Mouse (Mus musculus): Measurements from ENCODE around the gene Sec23a. TPM values are rescaled to one million over a fixed set of nuclear protein-coding genes. Genes with fewer than 3 reads are reported as not detected.
"Not testable (repeated sequence)": the region's sequence is repeated elsewhere in the genome, so short reads cannot be mapped to it uniquely, and the experiment has no call there.

Sec23a gene
- polyA plus RNA-seq, 1 experiment from 2014 or later: 108 TPM

DNA sequence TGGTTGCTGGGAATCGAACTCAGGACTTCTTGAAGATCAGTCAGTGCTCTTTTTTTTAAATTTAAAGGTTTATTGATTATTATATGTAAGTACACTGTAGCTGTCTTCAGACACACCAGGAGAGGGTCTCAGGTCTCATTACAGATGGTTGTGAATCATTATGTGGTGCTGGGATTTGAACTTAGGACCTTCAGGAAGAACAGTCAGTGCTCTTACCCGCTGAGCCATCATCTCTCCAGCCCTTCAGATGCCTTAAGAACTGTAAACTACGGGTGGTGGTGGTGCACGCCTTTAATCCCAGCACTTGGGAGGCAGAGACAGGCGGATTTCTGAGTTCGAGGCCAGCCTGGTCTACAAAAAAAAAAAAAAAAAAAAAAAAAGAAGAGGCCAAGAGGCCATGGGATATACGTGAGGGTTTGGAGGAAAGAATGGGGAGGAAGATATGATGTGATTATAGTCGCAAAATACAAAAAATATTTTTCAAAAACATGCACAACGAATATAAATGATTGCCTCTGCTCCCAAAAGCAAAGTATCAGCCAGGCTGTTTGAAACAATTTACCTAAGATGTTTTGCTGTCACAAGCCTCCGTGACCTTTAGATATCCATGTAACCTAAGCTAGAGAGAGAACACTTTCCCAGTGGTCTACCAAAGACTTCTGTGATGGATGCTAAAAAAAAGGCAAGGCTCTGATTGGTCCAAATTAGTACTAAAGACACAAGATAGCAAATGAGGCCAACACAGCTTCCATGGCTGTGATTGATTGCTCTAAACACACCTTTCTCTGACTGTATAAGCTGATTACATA lies 27.5 kb upstream of the Sec23a start:
- no peak overlapping the region for H3K4me3 ChIP-seq
- no peaks in the 10 kb centered on the region for H3K4me1 ChIP-seq
- WGBS: 68% methylated on average over 10 of the region's 10 CpGs
- H3K36me3 ChIP-seq: peaks cover 22% of the 10 kb centered on the region
- H3K9ac ChIP-seq: no peak overlapping the region
- peak overlapping the region; percentile 37 for H3K27ac ChIP-seq
- no peaks in the 10 kb centered on the region for H3K27me3 ChIP-seq
- no peak; the same call in 1 of the 2 replicates for ATAC-seq (ENCODE audit: low FRiP score)
- H3K4me2 ChIP-seq (replicated peaks): peak overlapping the region; percentile 17
- no peaks in the 10 kb centered on the region for H3K9me3 ChIP-seq (replicated peaks)

DNA sequence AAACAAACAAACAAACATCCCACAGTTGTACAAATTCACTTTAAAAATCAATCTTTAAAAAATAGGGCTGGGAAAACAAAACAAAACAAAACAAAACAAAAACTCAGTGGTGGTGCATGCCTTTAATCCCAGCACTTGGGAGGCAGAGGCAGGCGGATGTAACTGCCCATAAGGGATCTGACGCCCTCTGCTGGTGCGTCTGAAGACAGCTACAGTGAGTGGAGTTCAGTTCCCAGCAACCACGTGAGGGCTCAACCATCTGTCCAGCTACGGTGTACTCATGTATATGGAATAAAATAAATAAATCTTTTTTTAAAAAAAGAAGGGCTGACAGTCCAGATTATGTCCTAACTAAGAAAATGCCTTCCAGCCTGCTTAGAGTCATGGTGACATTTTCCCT lies 20.3 kb upstream of the Sec23a start:
- Histone ChIP-seq H3K36me3 (peaks cover 8% of the 10 kb centered on the region), H3K27ac (no peak overlapping the region), H3K9me3 (replicated peaks) (no peaks in the 10 kb centered on the region), H3K4me1 (no peaks in the 10 kb centered on the region), H3K27me3 (no peaks in the 10 kb centered on the region), H3K9ac (no peak overlapping the region), H3K4me2 (replicated peaks) (no peak overlapping the region), H3K4me3 (no peak overlapping the region)
- 76% methylated on average over 5 of the region's 5 CpGs for WGBS
- no peak for ATAC-seq (ENCODE audit: low FRiP score)

GRCm38 (mm10) chr12:59021306-59021705 lies 9.5 kb upstream of the Sec23a start:
- H3K4me2 ChIP-seq (replicated peaks): no peak overlapping the region
- WGBS: 90% methylated on average over 4 of the region's 4 CpGs

DNA sequence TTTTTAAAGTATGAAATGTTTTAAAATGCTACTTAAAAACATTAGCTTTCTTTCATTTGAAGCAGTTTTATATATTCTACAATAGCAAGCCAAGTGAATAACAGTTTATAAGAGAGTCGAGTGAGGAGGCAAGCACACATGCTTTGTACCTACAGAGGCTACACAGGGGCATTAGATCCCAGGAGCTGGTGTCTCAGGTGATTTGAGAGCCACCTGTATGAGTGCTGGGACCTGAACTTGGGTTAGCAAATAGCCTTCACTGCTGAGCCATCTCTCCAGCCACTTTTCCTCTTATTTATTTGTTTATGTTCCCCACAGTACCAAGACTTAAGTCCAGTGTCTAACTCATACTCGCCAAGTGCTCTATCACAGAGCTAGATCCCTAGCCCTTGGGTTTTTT lies 8.1 kb upstream of the Sec23a start:
- 85% methylated on average over 2 of the region's 2 CpGs for WGBS
- H3K4me3 ChIP-seq: no peak overlapping the region
- no peak for ATAC-seq (ENCODE audit: low FRiP score)
- H3K4me2 ChIP-seq (replicated peaks): no peak overlapping the region
- no peaks in the 10 kb centered on the region for H3K27me3 ChIP-seq
- H3K9me3 ChIP-seq (replicated peaks): no peaks in the 10 kb centered on the region
- peaks cover 40% of the 10 kb centered on the region for H3K36me3 ChIP-seq
- H3K9ac ChIP-seq: no peak overlapping the region
- no peak overlapping the region for H3K27ac ChIP-seq
- no peaks in the 10 kb centered on the region for H3K4me1 ChIP-seq

More at GRCm38 (mm10) chr12:59021306-59021705, 9.5 kb upstream of the Sec23a start:
- ATAC-seq (ENCODE audit: low FRiP score): no peak
- no peaks in the 10 kb centered on the region for H3K9me3 ChIP-seq (replicated peaks)
- H3K9ac ChIP-seq: no peak overlapping the region
- no peaks in the 10 kb centered on the region for H3K4me1 ChIP-seq
- no peaks in the 10 kb centered on the region for H3K27me3 ChIP-seq
- H3K27ac ChIP-seq: no peak overlapping the region
- peaks cover 49% of the 10 kb centered on the region for H3K36me3 ChIP-seq
- H3K4me3 ChIP-seq: no peak overlapping the region

GRCm38 (mm10) chr12:59017970-59018369 lies 6.2 kb upstream of the Sec23a start:
- WGBS: 89% methylated on average over 8 of the region's 8 CpGs
- H3K27ac ChIP-seq: no peak overlapping the region
- no peaks in the 10 kb centered on the region for H3K27me3 ChIP-seq
- no peak overlapping the region for H3K4me2 ChIP-seq (replicated peaks)
- peaks cover 33% of the 10 kb centered on the region for H3K36me3 ChIP-seq
- no peak for ATAC-seq (ENCODE audit: low FRiP score)
- no peak overlapping the region for H3K9ac ChIP-seq
- H3K9me3 ChIP-seq (replicated peaks): no peaks in the 10 kb centered on the region
- no peak overlapping the region for H3K4me3 ChIP-seq
- H3K4me1 ChIP-seq: no peaks in the 10 kb centered on the region

DNA sequence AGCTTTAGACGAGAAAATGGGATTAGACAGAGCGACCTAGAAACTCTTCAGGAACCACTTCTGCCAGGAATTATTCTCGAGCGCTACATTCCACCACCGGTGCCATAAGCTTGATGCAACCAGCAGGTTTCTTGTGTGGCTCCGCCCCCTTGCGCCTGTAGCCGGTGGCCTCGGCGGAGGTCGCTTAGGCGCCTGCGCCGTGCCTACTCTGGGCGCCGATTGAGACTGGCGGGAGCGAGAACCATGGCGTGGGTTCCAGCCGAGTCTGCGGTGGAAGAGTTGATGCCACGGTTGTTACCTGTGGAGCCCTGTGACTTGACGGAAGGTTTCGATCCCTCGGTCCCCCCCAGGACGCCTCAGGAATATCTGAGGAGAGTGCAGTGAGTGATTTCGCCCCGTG lies 1.4 kb upstream of the Sec23a start, which contains the start of gene Gemin2:
Gemin2 (plus strand) TSS at position 160 of the 400 bp plus-strand sequence.
- H3K27ac ChIP-seq: peak within 1 kb of the TSS; percentile 76
- no peaks in the 10 kb centered on the region for H3K27me3 ChIP-seq
- H3K4me1 ChIP-seq: peaks cover 13% of the 10 kb centered on the region
- peak within 1 kb of the TSS; percentile 66 for H3K4me2 ChIP-seq (replicated peaks)
- H3K9ac ChIP-seq: peak within 1 kb of the TSS; percentile 64
- peaks cover 3% of the 10 kb centered on the region; the same call in 1 of the 2 replicates for H3K36me3 ChIP-seq
- no peaks in the 10 kb centered on the region for H3K9me3 ChIP-seq (replicated peaks)
- WGBS: under 1% methylated on average over 28 of the region's 28 CpGs
- H3K4me3 ChIP-seq: peak within 1 kb of the TSS; percentile 85
- peak; percentile 61 for ATAC-seq (ENCODE audit: low FRiP score)

DNA sequence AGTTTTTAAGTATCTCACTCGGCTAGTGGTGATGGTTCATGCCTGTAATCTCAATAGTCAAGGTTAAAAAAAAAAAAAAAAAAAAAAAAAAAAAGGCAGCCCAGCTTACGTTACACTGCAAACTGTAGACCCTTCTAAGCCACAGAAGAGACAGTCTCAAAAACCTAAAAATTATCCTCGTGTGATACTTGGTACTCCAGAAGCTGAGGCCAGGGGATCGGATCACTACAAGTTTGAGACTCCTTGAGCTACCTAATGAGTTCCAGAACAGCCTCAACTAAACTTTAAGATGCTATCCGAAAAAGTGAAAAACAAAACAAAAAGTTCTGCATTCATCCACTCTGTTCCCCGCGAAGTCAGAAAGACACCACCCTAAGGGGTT lies 884 bp upstream of the Sec23a start:
- peak overlapping the region; percentile 66 for H3K4me2 ChIP-seq (replicated peaks)
- H3K9me3 ChIP-seq (replicated peaks): no peaks in the 10 kb centered on the region
- H3K4me3 ChIP-seq: peak overlapping the region; percentile 85
- no peaks in the 10 kb centered on the region; the same call in 1 of the 2 replicates for H3K36me3 ChIP-seq
- H3K9ac ChIP-seq: peak overlapping the region; percentile 64
- H3K27me3 ChIP-seq: no peaks in the 10 kb centered on the region
- 4% methylated on average over 7 of the region's 7 CpGs for WGBS
- H3K27ac ChIP-seq: peak overlapping the region; percentile 74
- no peak for ATAC-seq (ENCODE audit: low FRiP score)
- peaks cover 13% of the 10 kb centered on the region for H3K4me1 ChIP-seq

DNA sequence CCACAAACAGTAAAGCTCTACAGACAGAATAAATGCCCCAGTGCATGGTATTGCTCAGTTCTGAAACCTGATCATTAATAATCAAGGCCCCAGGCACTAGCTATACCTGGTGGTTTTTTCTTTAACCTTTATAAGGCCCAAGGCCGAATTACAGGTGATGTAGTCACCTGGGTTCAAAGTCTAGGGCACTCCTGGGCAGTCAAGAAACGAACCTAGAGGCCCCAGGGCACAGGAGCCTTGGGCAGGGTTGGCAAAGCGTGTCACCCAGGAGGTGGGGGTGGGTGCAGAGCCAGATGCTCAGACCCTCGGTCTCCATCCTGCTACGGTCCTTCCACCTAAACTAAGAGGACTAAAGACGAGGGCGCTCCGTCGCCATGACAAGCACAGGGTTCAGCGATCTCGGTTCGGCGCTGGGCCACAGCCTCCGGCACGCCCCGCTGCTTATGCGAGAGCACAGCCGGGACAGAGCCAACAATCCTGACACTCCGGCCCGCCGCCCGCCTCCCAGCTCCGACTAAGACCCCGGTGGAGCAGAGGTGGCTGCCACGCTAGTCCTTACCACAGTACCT lies 458 bp downstream of the Sec23a start:
- H3K4me2 ChIP-seq (replicated peaks): peak overlapping the region; percentile 79
- H3K36me3 ChIP-seq: peaks cover 6% of the 10 kb centered on the region
- H3K27ac ChIP-seq: peak overlapping the region; percentile 90
- H3K4me1 ChIP-seq: peaks cover 13% of the 10 kb centered on the region
- H3K9ac ChIP-seq: peak overlapping the region; percentile 88
- no peaks in the 10 kb centered on the region for H3K27me3 ChIP-seq
- no peak for ATAC-seq (ENCODE audit: low FRiP score)
- no peaks in the 10 kb centered on the region for H3K9me3 ChIP-seq (replicated peaks)
- under 1% methylated on average over 23 of the region's 25 CpGs for WGBS
- H3K4me3 ChIP-seq: peak overlapping the region; percentile 85

DNA sequence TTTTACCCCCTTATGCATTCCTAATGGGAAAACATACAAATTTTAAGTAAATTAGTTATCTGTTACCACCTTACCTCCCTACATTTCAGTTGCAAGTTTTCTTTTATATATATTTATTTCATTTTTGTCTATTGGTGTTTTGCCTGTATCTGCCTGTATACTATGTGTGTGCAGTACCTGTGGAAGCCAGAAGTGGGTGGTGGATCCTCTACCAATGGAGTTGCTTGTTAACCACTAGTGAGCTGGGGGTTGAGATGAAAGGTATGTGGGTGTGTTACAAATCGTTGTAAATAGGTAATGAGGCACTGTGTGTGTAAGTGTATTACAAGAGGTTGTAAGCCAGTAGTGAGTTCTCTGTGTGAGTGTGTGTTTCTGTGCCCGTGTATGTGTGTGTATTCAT lies 1.3 kb downstream of the Sec23a start:
- H3K4me1 ChIP-seq: peaks cover 13% of the 10 kb centered on the region
- H3K4me2 ChIP-seq (replicated peaks): peak overlapping the region; percentile 79
- 77% methylated on average over 2 of the region's 2 CpGs for WGBS
- no peaks in the 10 kb centered on the region for H3K9me3 ChIP-seq (replicated peaks)
- H3K36me3 ChIP-seq: peaks cover 15% of the 10 kb centered on the region
- no peak overlapping the region for H3K9ac ChIP-seq
- H3K27me3 ChIP-seq: no peaks in the 10 kb centered on the region
- ATAC-seq (ENCODE audit: low FRiP score): no peak
- H3K4me3 ChIP-seq: no peak overlapping the region; the same call in 1 of the 2 replicates
- H3K27ac ChIP-seq: no peak overlapping the region

GRCm38 (mm10) chr12:58985766-58986165 lies 26.1 kb downstream of the Sec23a start:
- WGBS: 93% methylated on average over 3 of the region's 3 CpGs
- Histone ChIP-seq H3K4me2 (replicated peaks) (no peak overlapping the region), H3K4me1 (no peaks in the 10 kb centered on the region), H3K9ac (no peak overlapping the region), H3K27ac (no peak overlapping the region), H3K27me3 (no peaks in the 10 kb centered on the region), H3K36me3 (peaks cover 68% of the 10 kb centered on the region), H3K4me3 (no peak overlapping the region), H3K9me3 (replicated peaks) (no peaks in the 10 kb centered on the region)
- ATAC-seq (ENCODE audit: low FRiP score): no peak

- H3K4me2 ChIP-seq (replicated peaks); H3K4me3 ChIP-seq; H3K9ac ChIP-seq; H3K27me3 ChIP-seq; H3K27ac ChIP-seq; ATAC-seq (ENCODE audit: low FRiP score); H3K9me3 ChIP-seq (replicated peaks); H3K4me1 ChIP-seq: not testable (repeated sequence)
- 68% methylated on average over 6 of the region's 6 CpGs for WGBS
- peaks cover 64% of the 10 kb centered on the region for H3K36me3 ChIP-seq
These were observed 30.6 kb downstream of the Sec23a start for GRCm38 (mm10) chr12:58981178-58981661.

- no peak overlapping the region for H3K9ac ChIP-seq
- WGBS: 85% methylated on average over 2 of the region's 2 CpGs
- H3K9me3 ChIP-seq (replicated peaks): no peaks in the 10 kb centered on the region
- H3K4me1 ChIP-seq: no peaks in the 10 kb centered on the region
- H3K4me3 ChIP-seq: no peak overlapping the region
- H3K4me2 ChIP-seq (replicated peaks): no peak overlapping the region
- no peaks in the 10 kb centered on the region for H3K27me3 ChIP-seq
- no peak overlapping the region for H3K27ac ChIP-seq
- peaks cover 50% of the 10 kb centered on the region for H3K36me3 ChIP-seq
- ATAC-seq (ENCODE audit: low FRiP score): no peak
These were observed 34.9 kb downstream of the Sec23a start for GRCm38 (mm10) chr12:58976966-58977365.
